Mouse (Mus musculus) liver, postnatal 0 days (tissue): ENCODE data around the gene Zfp217.

Experiments used
- CTCF ChIP-seq: sonication (generic); IDR thresholded peaks from 2 replicates; pipeline ENCODE4 v1.5.1; 2016; ENCODE audit warnings: antibody characterized with exemption, low read depth
- EP300 ChIP-seq: IDR thresholded peaks from 2 replicates; pipeline ENCODE4 v1.6.1; 2016; ENCODE audit warnings: antibody characterized with exemption, low read depth, mild to moderate bottlenecking

GRCm38 (mm10) chr2:170152856-170153255 lies 5.0 kb upstream of the Zfp217 start:
- TF ChIP-seq CTCF (no peak), EP300 (no peak)
